Mouse (Mus musculus) thymus, postnatal 10 days (tissue): ENCODE results near the gene Gm14151.
"Not testable (repeated sequence)": the region's sequence is repeated elsewhere in the genome, so short reads cannot be mapped to it uniquely, and the experiment has no call there.

ENCODE experiments used
- DNase-seq, 2 experiments: peaks; one replicate each; pipeline ENCODE4 v3.0.0; 2021; ENCODE audit warnings: low spot score in 2 of 2

Gm14151 gene

GRCm38 (mm10) chr2:151092250-151092649, at the start of gene Gm14151:
Gene Gm14151, minus strand, starts transcription at chr2:151092350.
- DNase-seq = not testable (repeated sequence)

DNA sequence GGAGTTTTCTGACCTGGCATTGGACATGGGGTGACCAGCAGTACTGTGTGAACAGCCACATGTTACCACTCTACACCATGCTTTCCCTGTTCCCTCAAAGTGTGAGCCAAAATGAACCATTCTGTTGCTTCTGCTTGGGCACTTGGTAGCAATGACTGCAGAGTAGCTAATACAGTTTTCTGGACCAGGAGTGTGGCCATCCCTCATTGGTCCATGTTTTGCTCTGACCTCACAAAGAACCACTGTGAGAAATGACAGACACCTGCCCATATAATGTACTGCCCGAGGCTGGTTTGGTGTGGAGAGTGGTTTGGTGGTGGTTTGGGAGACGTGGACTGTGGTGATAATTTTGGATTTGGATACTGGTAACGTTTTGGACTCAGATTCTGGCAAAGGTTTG, 5.8 kb upstream of the Gm14151 start, which contains the start of gene Gm14147:
Gene Gm14147 (plus strand): TSS at position 301 of the 400 bp plus-strand sequence.
- not testable (repeated sequence) for DNase-seq

GRCm38 (mm10) chr2:151056637-151057036, 35.5 kb downstream of the Gm14151 start:
- no peak for DNase-seq

GRCm38 (mm10) chr2:151040411-151040810, 51.7 kb downstream of the Gm14151 start:
- DNase-seq = no peak

GRCm38 (mm10) chr2:151039726-151040125, 52.4 kb downstream of the Gm14151 start:
- no peak for DNase-seq

- peak; percentile 90 to 92 for DNase-seq
These were observed 52.9 kb downstream of the Gm14151 start, which contains the start of the genes Ninl and Nanp for GRCm38 (mm10) chr2:151039232-151039695. Gene Ninl, minus strand, starts transcription at chr2:151039382. Gene Nanp, minus strand, starts transcription at chr2:151039398.

- DNase-seq = no peak
These were observed 53.3 kb downstream of the Gm14151 start for GRCm38 (mm10) chr2:151038811-151039222.

DNA sequence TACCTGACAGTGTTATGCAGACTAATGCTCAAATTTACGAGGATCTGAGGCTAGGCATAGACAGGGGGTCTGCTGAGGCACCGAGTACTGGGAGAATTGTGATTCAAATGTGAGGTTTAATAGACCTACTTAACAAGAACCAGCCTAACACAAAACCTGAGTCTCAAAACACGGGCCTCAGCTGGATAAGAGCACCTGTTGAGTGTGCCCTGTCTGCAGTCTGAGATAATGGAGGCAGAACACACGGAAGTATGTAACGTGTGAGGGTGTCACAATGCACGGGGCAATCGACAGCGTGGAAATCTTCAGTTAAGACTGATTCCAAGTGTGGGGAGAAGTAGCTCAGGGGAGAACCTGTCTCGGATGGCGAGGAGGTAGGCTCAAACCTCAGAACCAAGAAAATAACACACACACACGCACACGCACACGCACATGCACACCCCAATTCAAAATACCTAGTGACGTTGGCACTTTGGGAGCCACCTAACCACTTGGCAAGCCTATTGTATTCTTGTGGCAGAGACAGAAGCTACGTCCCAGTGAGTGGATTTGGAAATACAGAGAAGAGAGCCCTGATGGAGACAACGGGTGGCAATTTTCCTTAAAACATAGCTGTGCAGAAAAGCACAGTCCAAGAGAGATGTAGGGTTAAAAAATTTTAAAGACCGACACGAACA, 54.1 kb downstream of the Gm14151 start:
- no peak for DNase-seq

- DNase-seq = no peak
These were observed 54.9 kb downstream of the Gm14151 start for GRCm38 (mm10) chr2:151037292-151037691.
